Comparison of ENCODE assay signal across 19 mouse cellular contexts in genomic region chr16:78267453-78267852, GRCm38 (mm10). TPM values are rescaled to one million over a fixed set of nuclear protein-coding genes. Genes with fewer than 3 reads are reported as not detected.
DNase-seq lines count a peak whose midpoint lies in the region; ATAC-seq and TF ChIP-seq lines count a peak whose summit lies in the region.
"Had no signal": no experiment of that assay in that cellular context is flagged by ENCODE, and none has a peak within 500 bp of the region (broad histone marks: within the 10 kb centered on the region; RNA-seq: fewer than 3 reads in every experiment).

No protein-coding gene starts in this region.

- no peaks in the 10 kb centered on the region for H3K36me3 ChIP-seq in lung, postnatal 0 days (ENCODE audit: insufficient read depth, low read length)
- no peaks in the 10 kb centered on the region for H3K36me3 ChIP-seq in intestine, embryonic 15.5 days
- no peaks in the 10 kb centered on the region for H3K36me3 ChIP-seq in stomach, embryonic 16.5 days (ENCODE audit: control insufficient read depth, insufficient read depth, low read length)
- H3K36me3 ChIP-seq in heart, embryonic 12.5 days, result no peaks in the 10 kb centered on the region
- H3K36me3 ChIP-seq: forebrain, embryonic 12.5 days; G1E; heart, embryonic 10.5 days had no signal

- peak; percentile 58 for DNase-seq in lung, postnatal 0 days (ENCODE audit: low spot score)
- no peak for DNase-seq in lung, postnatal 36 days
- no peak for DNase-seq in testis, postnatal 10 days (ENCODE audit: low spot score)
- no peak for DNase-seq in heart, adult 18-20 months
- DNase-seq: cerebellum, adult 9-11 months; gastrocnemius, postnatal 14 days; heart, postnatal 14 days; kidney, adult 18-20 months; kidney, postnatal 25 days; right cerebral cortex, postnatal 4 days; thymus, postnatal 36 days had no signal

- no peaks in the 10 kb centered on the region for H3K27me3 ChIP-seq in lung, postnatal 0 days (replicated peaks; ENCODE audit: insufficient read depth, low read length)
- H3K27me3 ChIP-seq in intestine, embryonic 15.5 days (replicated peaks), result no peaks in the 10 kb centered on the region
- H3K27me3 ChIP-seq in stomach, embryonic 16.5 days (ENCODE audit: control insufficient read depth, insufficient read depth, low read length), result no peaks in the 10 kb centered on the region
- no peaks in the 10 kb centered on the region for H3K27me3 ChIP-seq in heart, embryonic 12.5 days (replicated peaks)

- H3K9ac ChIP-seq in lung, postnatal 0 days (replicated peaks; ENCODE audit: low read depth), result no peak overlapping the region
- H3K9ac ChIP-seq in intestine, embryonic 15.5 days, result no peak overlapping the region
- H3K9ac ChIP-seq in stomach, embryonic 16.5 days (ENCODE audit: low read length), result no peak overlapping the region
- H3K9ac ChIP-seq in heart, embryonic 12.5 days, result no peak overlapping the region
- H3K9ac ChIP-seq: forebrain, embryonic 12.5 days; hindbrain, embryonic 14.5 days had no signal

- TF ChIP-seq EP300 in lung, postnatal 0 days (IDR thresholded peaks at IDR 0.05), result peak; percentile 35; the same call in 1 of the 2 replicates

- TF ChIP-seq CTCF in lung, postnatal 0 days (IDR thresholded peaks at IDR 0.05), result no peak

- H3K9me3 ChIP-seq in lung, postnatal 0 days (ENCODE audit: low read length), result no peaks in the 10 kb centered on the region
- no peaks in the 10 kb centered on the region for H3K9me3 ChIP-seq in intestine, embryonic 15.5 days
- no peaks in the 10 kb centered on the region for H3K9me3 ChIP-seq in stomach, embryonic 16.5 days (replicated peaks; ENCODE audit: control insufficient read depth, low read length)
- H3K9me3 ChIP-seq in heart, embryonic 12.5 days (replicated peaks), result no peaks in the 10 kb centered on the region
- H3K9me3 ChIP-seq: forebrain, embryonic 12.5 days; heart, embryonic 10.5 days had no signal

- H3K4me3 ChIP-seq in lung, postnatal 0 days (ENCODE audit: low read depth, low read length), result no peak overlapping the region
- no peak overlapping the region for H3K4me3 ChIP-seq in intestine, embryonic 15.5 days (replicated peaks)
- H3K4me3 ChIP-seq in stomach, embryonic 16.5 days (replicated peaks; ENCODE audit: low read length), result no peak overlapping the region
- H3K4me3 ChIP-seq in heart, embryonic 12.5 days, result no peak overlapping the region
- H3K4me3 ChIP-seq: forebrain, embryonic 12.5 days; heart, embryonic 10.5 days had no signal

- no peak overlapping the region for H3K4me2 ChIP-seq in lung, postnatal 0 days (replicated peaks; ENCODE audit: low read depth, low read length)
- no peak overlapping the region for H3K4me2 ChIP-seq in intestine, embryonic 15.5 days (replicated peaks)
- no peak overlapping the region for H3K4me2 ChIP-seq in stomach, embryonic 16.5 days (ENCODE audit: low read depth, low read length)
- H3K4me2 ChIP-seq in heart, embryonic 12.5 days, result no peak overlapping the region
- H3K4me2 ChIP-seq: forebrain, embryonic 12.5 days; hindbrain, embryonic 14.5 days had no signal

- H3K27ac ChIP-seq in lung, postnatal 0 days (ENCODE audit: low read length), result no peak overlapping the region
- H3K27ac ChIP-seq in intestine, embryonic 15.5 days, result peak overlapping the region; percentile 54
- H3K27ac ChIP-seq in stomach, embryonic 16.5 days (ENCODE audit: low read length), result peak overlapping the region; percentile 81
- no peak overlapping the region for H3K27ac ChIP-seq in heart, embryonic 12.5 days (ENCODE audit: poor library complexity, severe bottlenecking)
- H3K27ac ChIP-seq: forebrain, embryonic 12.5 days; heart, embryonic 10.5 days; hindbrain, embryonic 14.5 days had no signal

- H3K4me1 ChIP-seq in lung, postnatal 0 days (ENCODE audit: insufficient read depth, low read depth, low read length), result peaks cover 5% of the 10 kb centered on the region; the same call in 1 of the 2 replicates
- peaks cover 7% of the 10 kb centered on the region; the same call in 1 of the 2 replicates for H3K4me1 ChIP-seq in intestine, embryonic 15.5 days (replicated peaks)
- peaks cover 12% of the 10 kb centered on the region for H3K4me1 ChIP-seq in stomach, embryonic 16.5 days (ENCODE audit: control insufficient read depth, insufficient read depth, low read length)
- peaks cover 12% of the 10 kb centered on the region for H3K4me1 ChIP-seq in heart, embryonic 12.5 days (replicated peaks)

- no peak for ATAC-seq in lung, postnatal 0 days
- peak; percentile 9; the same call in 1 of the 2 replicates for ATAC-seq in intestine, embryonic 15.5 days
- ATAC-seq in megakaryocyte, adult 5-6 weeks (ENCODE audit: poor library complexity, severe bottlenecking), result peak; percentile 76
- ATAC-seq in stomach, embryonic 16.5 days (ENCODE audit: insufficient read depth, low FRiP score), result peak; percentile 14; the same call in 1 of the 2 replicates
- ATAC-seq in heart, embryonic 12.5 days (ENCODE audit: insufficient number of reproducible peaks, low FRiP score), result no peak

RNA-seq across cellular contexts. Expression of gene Cxadr, which starts 33.8 kb away (rescaled TPM):
- polyA plus RNA-seq in lung, postnatal 0 days (2015; fragmentation: Nextera tagmentation; extraction: Ambion mirVana), result 49.3 and 61.1 TPM in 2 replicates
- polyA plus RNA-seq in intestine, embryonic 15.5 days (2015; fragmentation: Nextera tagmentation; extraction: Ambion mirVana), result 50.6 and 53.7 TPM in 2 replicates
- total RNA-seq in megakaryocyte, adult 5-6 weeks (2015), result not detected in 2 replicates
- 0.07 and 0.20 TPM in 2 replicates for total RNA-seq in megakaryocyte, adult 5-6 weeks (2017)
- polyA plus RNA-seq in stomach, embryonic 16.5 days (2015; fragmentation: Nextera tagmentation; extraction: Ambion mirVana), result 67.1 and 76.9 TPM in 2 replicates
- 43.6 and 43.7 TPM in 2 replicates for polyA plus RNA-seq in heart, embryonic 12.5 days (2016; fragmentation: Nextera tagmentation; extraction: Ambion mirVana)
- total RNA-seq in heart, adult 18-20 months (2021), result 10 to 100 TPM; 33.8 to 39.1 TPM
- polyA plus RNA-seq: G1E had no signal

Comparison
In these comparisons a context has a peak if more than half of its experiments do, and no peak if none do; other contexts are left out.
1. ATAC-seq: peak in intestine, embryonic 15.5 days (single experiment), megakaryocyte, adult 5-6 weeks (single experiment) and stomach, embryonic 16.5 days (single experiment); none in lung, postnatal 0 days (single experiment) and heart, embryonic 12.5 days (single experiment).
2. H3K27ac ChIP-seq: peak in intestine, embryonic 15.5 days (single experiment) and stomach, embryonic 16.5 days (single experiment); none in lung, postnatal 0 days (single experiment) and heart, embryonic 12.5 days (single experiment).